Mouse (Mus musculus): ENCODE results near the gene Id3. TPM values are rescaled to one million over a fixed set of nuclear protein-coding genes. Genes with fewer than 3 reads are reported as not detected.

Id3 gene
- polyA plus RNA-seq, 1 experiment: 780 TPM

- peak overlapping the region; percentile 48 for H3ac ChIP-seq (ENCODE audit: control insufficient read depth, insufficient read length, low read depth)
These were observed 32.8 kb downstream of the Id3 start for GRCm38 (mm10) chr4:136176022-136176552.

GRCm38 (mm10) chr4:136177244-136177611 is 33.9 kb downstream of the Id3 start:
- Histone ChIP-seq H3ac (ENCODE audit: control insufficient read depth, insufficient read length, low read depth) (peak overlapping the region; percentile 15), H3K36me3 (ENCODE audit: control insufficient read depth, insufficient read depth) (peaks cover 28% of the 10 kb centered on the region), H3K27me3 (ENCODE audit: control insufficient read depth, insufficient read depth, insufficient read length) (no peaks in the 10 kb centered on the region), H3K79me3 (ENCODE audit: low read depth) (peaks cover 40% of the 10 kb centered on the region), H3K79me2 (ENCODE audit: control insufficient read depth, insufficient read depth) (peaks cover 72% of the 10 kb centered on the region), H3K4me3 (ENCODE audit: insufficient read depth, poor library complexity, severe bottlenecking) (no peak overlapping the region)
- TF ChIP-seq MAX (IDR thresholded peaks at IDR 0.05): no peak
- TF ChIP-seq CTCF (IDR thresholded peaks at IDR 0.05; ENCODE audit: control insufficient read depth, insufficient read depth, insufficient read length): no peak
- TF ChIP-seq MYOD1 (IDR thresholded peaks at IDR 0.05; ENCODE audit: control insufficient read depth, insufficient read length, low read depth): peak; percentile 98
- TF ChIP-seq MYOG (IDR thresholded peaks at IDR 0.05; ENCODE audit: control insufficient read depth, extremely low read depth, insufficient read length): no peak

More at GRCm38 (mm10) chr4:136176022-136176552, 32.8 kb downstream of the Id3 start:
- peaks cover 40% of the 10 kb centered on the region for H3K79me3 ChIP-seq (ENCODE audit: low read depth)
- peaks cover 27% of the 10 kb centered on the region for H3K36me3 ChIP-seq (ENCODE audit: control insufficient read depth, insufficient read depth)
- peaks cover 71% of the 10 kb centered on the region for H3K79me2 ChIP-seq (ENCODE audit: control insufficient read depth, insufficient read depth)
- no peak for TF ChIP-seq USF1 (IDR thresholded peaks at IDR 0.05; ENCODE audit: low read depth)
- TF ChIP-seq MYOG (IDR thresholded peaks at IDR 0.05; ENCODE audit: control insufficient read depth, extremely low read depth, insufficient read length): no peak
- TF ChIP-seq MAX (IDR thresholded peaks at IDR 0.05): no peak
- no peak for TF ChIP-seq CTCF (IDR thresholded peaks at IDR 0.05; ENCODE audit: control insufficient read depth, insufficient read depth, insufficient read length)
- TF ChIP-seq FOSL1 (IDR thresholded peaks at IDR 0.05; ENCODE audit: insufficient read depth, low read length, poor library complexity, severe bottlenecking): no peak
- no peak for TF ChIP-seq MYOD1 (IDR thresholded peaks at IDR 0.05; ENCODE audit: control insufficient read depth, insufficient read length, low read depth)
- TF ChIP-seq CEBPB (IDR thresholded peaks at IDR 0.05; ENCODE audit: low read depth): no peak
- H3K27me3 ChIP-seq (ENCODE audit: control insufficient read depth, insufficient read depth, insufficient read length): no peaks in the 10 kb centered on the region
- H3K4me3 ChIP-seq (ENCODE audit: insufficient read depth, poor library complexity, severe bottlenecking): no peak overlapping the region

DNA sequence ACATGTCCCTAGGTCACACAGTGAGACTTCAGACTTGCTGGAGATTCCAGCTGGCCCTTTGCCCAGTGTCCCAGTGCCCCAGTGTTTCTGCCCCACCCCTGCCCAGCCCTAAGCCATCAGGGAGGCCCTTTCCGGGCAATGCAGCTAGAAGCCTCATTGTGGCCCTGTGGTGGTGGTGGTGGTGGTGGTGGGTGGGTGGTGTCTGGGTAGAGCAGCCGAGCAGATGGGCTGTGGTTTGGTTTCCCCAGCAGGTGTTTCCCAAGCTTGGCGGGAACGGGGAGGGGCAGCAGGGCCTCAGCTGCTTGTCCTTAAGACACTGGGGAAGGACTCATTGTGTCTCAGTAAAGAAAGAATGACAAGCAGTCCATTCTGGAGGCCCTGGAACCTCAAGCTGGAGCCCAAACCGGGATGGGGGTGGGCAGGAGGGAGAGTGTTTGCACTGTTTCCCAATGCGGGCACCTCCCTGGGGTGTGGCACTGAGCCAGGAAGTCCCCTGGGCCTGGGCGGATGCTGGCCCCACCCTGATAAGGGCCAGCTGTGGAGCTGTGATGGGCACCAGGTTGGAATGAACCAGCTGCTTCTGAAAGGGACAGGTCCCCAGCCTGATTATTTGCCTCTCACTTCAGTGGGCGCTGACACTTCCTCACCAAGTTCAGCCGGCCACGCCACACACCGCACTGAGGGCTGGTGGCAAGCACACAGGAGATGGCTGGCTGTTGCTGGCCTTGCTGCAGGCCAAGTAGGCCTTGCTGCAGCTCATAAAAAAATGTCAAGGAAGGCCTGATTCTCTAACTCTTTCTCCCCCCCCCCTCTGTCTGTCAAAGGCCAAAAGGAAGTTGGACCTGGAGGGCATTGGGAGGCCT is 34.5 kb downstream of the Id3 start:
- Histone ChIP-seq H3K27me3 (ENCODE audit: control insufficient read depth, insufficient read depth, insufficient read length) (no peaks in the 10 kb centered on the region), H3K79me2 (ENCODE audit: control insufficient read depth, insufficient read depth) (peaks cover 69% of the 10 kb centered on the region), H3ac (ENCODE audit: control insufficient read depth, insufficient read length, low read depth) (peak overlapping the region; percentile 15), H3K36me3 (ENCODE audit: control insufficient read depth, insufficient read depth) (peaks cover 35% of the 10 kb centered on the region), H3K79me3 (ENCODE audit: low read depth) (peaks cover 40% of the 10 kb centered on the region), H3K4me3 (ENCODE audit: insufficient read depth, poor library complexity, severe bottlenecking) (no peak overlapping the region)
- TF ChIP-seq FOSL1 (IDR thresholded peaks at IDR 0.05; ENCODE audit: insufficient read depth, low read length, poor library complexity, severe bottlenecking): no peak
- TF ChIP-seq MYOG (IDR thresholded peaks at IDR 0.05; ENCODE audit: control insufficient read depth, extremely low read depth, insufficient read length): no peak
- no peak for TF ChIP-seq MAX (IDR thresholded peaks at IDR 0.05)
- peak; percentile 80 for TF ChIP-seq MYOD1 (IDR thresholded peaks at IDR 0.05; ENCODE audit: control insufficient read depth, insufficient read length, low read depth)
- TF ChIP-seq USF1 (IDR thresholded peaks at IDR 0.05; ENCODE audit: low read depth): no peak
- no peak for TF ChIP-seq CTCF (IDR thresholded peaks at IDR 0.05; ENCODE audit: control insufficient read depth, insufficient read depth, insufficient read length)
- TF ChIP-seq CEBPB (IDR thresholded peaks at IDR 0.05; ENCODE audit: low read depth): peak; percentile 58

- Histone ChIP-seq H3K79me2 (ENCODE audit: control insufficient read depth, insufficient read depth) (peaks cover 63% of the 10 kb centered on the region), H3K4me3 (ENCODE audit: insufficient read depth, poor library complexity, severe bottlenecking) (no peak overlapping the region), H3ac (ENCODE audit: control insufficient read depth, insufficient read length, low read depth) (no peak overlapping the region), H3K36me3 (ENCODE audit: control insufficient read depth, insufficient read depth) (peaks cover 39% of the 10 kb centered on the region), H3K79me3 (ENCODE audit: low read depth) (peaks cover 35% of the 10 kb centered on the region), H3K27me3 (ENCODE audit: control insufficient read depth, insufficient read depth, insufficient read length) (no peaks in the 10 kb centered on the region)
- TF ChIP-seq USF1 (IDR thresholded peaks at IDR 0.05; ENCODE audit: low read depth) (no peak), FOSL1 (IDR thresholded peaks at IDR 0.05; ENCODE audit: insufficient read depth, low read length, poor library complexity, severe bottlenecking) (no peak), MYOD1 (IDR thresholded peaks at IDR 0.05; ENCODE audit: control insufficient read depth, insufficient read length, low read depth) (peak; percentile 38), MAX (IDR thresholded peaks at IDR 0.05) (no peak)
These were observed 35.2 kb downstream of the Id3 start for GRCm38 (mm10) chr4:136178475-136178921.

DNA sequence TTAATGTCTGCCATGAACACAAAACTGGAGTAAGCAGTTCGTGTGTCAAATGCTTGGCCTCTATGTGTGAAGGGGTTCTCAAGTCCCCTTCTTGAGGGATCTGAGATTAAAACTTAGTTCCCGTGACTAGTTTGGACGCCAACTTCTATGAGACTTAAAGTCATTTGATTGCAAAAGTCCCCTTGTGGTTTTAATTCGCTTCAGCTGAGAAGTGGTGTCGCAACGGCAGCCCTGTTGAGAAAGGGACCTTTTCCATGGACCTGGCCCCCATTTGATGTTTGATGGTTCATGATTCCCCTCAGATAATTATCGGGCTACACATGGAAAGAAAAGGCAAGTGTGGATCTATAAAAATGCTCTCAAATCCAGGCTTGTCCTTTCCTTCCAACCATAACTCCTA is 36.2 kb downstream of the Id3 start:
- H3K79me3 ChIP-seq (ENCODE audit: low read depth): peaks cover 26% of the 10 kb centered on the region
- peaks cover 53% of the 10 kb centered on the region for H3K79me2 ChIP-seq (ENCODE audit: control insufficient read depth, insufficient read depth)
- peaks cover 45% of the 10 kb centered on the region for H3K36me3 ChIP-seq (ENCODE audit: control insufficient read depth, insufficient read depth)
- H3ac ChIP-seq (ENCODE audit: control insufficient read depth, insufficient read length, low read depth): no peak overlapping the region
- TF ChIP-seq MYOG (IDR thresholded peaks at IDR 0.05; ENCODE audit: control insufficient read depth, extremely low read depth, insufficient read length) (no peak), CEBPB (IDR thresholded peaks at IDR 0.05; ENCODE audit: low read depth) (peak; percentile 53), CTCF (IDR thresholded peaks at IDR 0.05; ENCODE audit: control insufficient read depth, insufficient read depth, insufficient read length) (no peak)
- H3K4me3 ChIP-seq (ENCODE audit: insufficient read depth, poor library complexity, severe bottlenecking): no peak overlapping the region
- H3K27me3 ChIP-seq (ENCODE audit: control insufficient read depth, insufficient read depth, insufficient read length): no peaks in the 10 kb centered on the region
